ENCODE assay signal across 9 mouse cellular contexts in genomic region chr15:85709268-85709973, GRCm38 (mm10). TPM values are rescaled to one million over a fixed set of nuclear protein-coding genes. Genes with fewer than 3 reads are reported as not detected.
DNase-seq lines count a peak whose midpoint lies in the region; ATAC-seq and TF ChIP-seq lines count a peak whose summit lies in the region.
"Had no signal": no experiment of that assay in that cellular context is flagged by ENCODE, and none has a peak within 500 bp of the region (broad histone marks: within the 10 kb centered on the region; RNA-seq: fewer than 3 reads in every experiment).

No protein-coding gene starts in this region.

- H3K27ac ChIP-seq in embryonic facial prominence, embryonic 11.5 days (replicated peaks; ENCODE audit: low read depth, low read length) = no peak overlapping the region
- H3K27ac ChIP-seq in heart, adult 2 months = peak overlapping the region; percentile 86
- H3K27ac ChIP-seq in limb, embryonic 15.5 days = peak overlapping the region; percentile 69

- no peaks in the 10 kb centered on the region for H3K27me3 ChIP-seq in embryonic facial prominence, embryonic 11.5 days (ENCODE audit: control insufficient read depth, insufficient read depth, low read length)
- no peaks in the 10 kb centered on the region for H3K27me3 ChIP-seq in heart, adult 2 months (ENCODE audit: control insufficient read depth, insufficient read depth, low read length)
- no peaks in the 10 kb centered on the region; the same call in 1 of the 2 replicates for H3K27me3 ChIP-seq in limb, embryonic 15.5 days
- no peaks in the 10 kb centered on the region for H3K27me3 ChIP-seq in splenic B cell, adult 2 months (ENCODE audit: control insufficient read depth, insufficient read depth, low read length, poor library complexity, severe bottlenecking)

- peak; percentile 95 for TF ChIP-seq EP300 in heart, adult 2 months (IDR thresholded peaks at IDR 0.05; ENCODE audit: insufficient read depth, low read depth, low read length)

- H3K4me3 ChIP-seq in embryonic facial prominence, embryonic 11.5 days (ENCODE audit: low read depth, low read length) = no peak overlapping the region
- no peak overlapping the region for H3K4me3 ChIP-seq in heart, adult 2 months
- H3K4me3 ChIP-seq in limb, embryonic 15.5 days = no peak overlapping the region
- H3K4me3 ChIP-seq: erythroblast, embryonic 14.5 days had no signal

- H3K9ac ChIP-seq in embryonic facial prominence, embryonic 11.5 days (replicated peaks; ENCODE audit: low read length) = no peak overlapping the region
- peak overlapping the region; percentile 29 for H3K9ac ChIP-seq in heart, adult 2 months (ENCODE audit: low read depth, low read length)
- no peak overlapping the region for H3K9ac ChIP-seq in limb, embryonic 15.5 days

- intact Hi-C loops in heart, adult 2 months (cut with DNase I) = loop anchor here (1.0 to 10.0 kb wide), 4 partner anchors 37 to 235 kb away; no protein-coding TSS in a partner anchor

- no peaks in the 10 kb centered on the region for H3K36me3 ChIP-seq in embryonic facial prominence, embryonic 11.5 days (replicated peaks; ENCODE audit: control insufficient read depth, insufficient read depth, low read depth, low read length)
- H3K36me3 ChIP-seq in heart, adult 2 months (ENCODE audit: control insufficient read depth, insufficient read depth, low read length) = peaks cover 12% of the 10 kb centered on the region
- peaks cover 34% of the 10 kb centered on the region for H3K36me3 ChIP-seq in limb, embryonic 15.5 days
- peaks cover 5% of the 10 kb centered on the region; the same call in 1 of the 2 replicates for H3K36me3 ChIP-seq in splenic B cell, adult 2 months (ENCODE audit: control insufficient read depth, insufficient read depth, low read length, poor library complexity, severe bottlenecking)

- no peak; the same call in 1 of the 2 replicates for TF ChIP-seq CTCF in heart, adult 2 months (IDR thresholded peaks at IDR 0.05)

- 0 out of 2 replicates have a peak, but pooled peaks have one; percentile 8 for ATAC-seq in embryonic facial prominence, embryonic 11.5 days (replicated peaks; ENCODE audit: insufficient number of reproducible peaks, low FRiP score, low TSS enrichment, low read depth)
- ATAC-seq in limb, embryonic 15.5 days (ENCODE audit: insufficient number of reproducible peaks, low FRiP score, low TSS enrichment, low read depth) = no peak

- 41% methylated on average over 10 of the region's 10 CpGs for WGBS in embryonic facial prominence, embryonic 11.5 days
- 19% methylated on average over 10 of the region's 10 CpGs for WGBS in heart, adult 2 months
- 38% methylated on average over 10 of the region's 10 CpGs for WGBS in limb, embryonic 15.5 days

- no peaks in the 10 kb centered on the region for H3K79me2 ChIP-seq in heart, adult 2 months (replicated peaks; ENCODE audit: control insufficient read depth, insufficient read depth, low read length)

- peak; percentile 84 for DNase-seq in B cell, adult 2 months
- DNase-seq in adrenal gland, postnatal 36 days = peak; percentile 91 to 93
- peak; percentile 75 for DNase-seq in embryonic facial prominence, embryonic 11.5 days (ENCODE audit: low spot score)
- DNase-seq in heart, adult 2 months = peak; percentile 87 to 88
- peak; percentile 95 for DNase-seq in kidney, adult 9 months
- DNase-seq in natural killer cell, adult 2 months (ENCODE audit: low spot score in 2 of 2) = peak; percentile 62 to 73
- DNase-seq in splenic B cell, adult 2 months (ENCODE audit: low read depth, low spot score) = peak; percentile 82

- H3K4me1 ChIP-seq in embryonic facial prominence, embryonic 11.5 days (ENCODE audit: control insufficient read depth, insufficient read depth, low read length) = no peaks in the 10 kb centered on the region
- peaks cover 26% of the 10 kb centered on the region for H3K4me1 ChIP-seq in heart, adult 2 months (ENCODE audit: control insufficient read depth, insufficient read depth, low read length)
- H3K4me1 ChIP-seq in limb, embryonic 15.5 days = peaks cover 25% of the 10 kb centered on the region

- H3K9me3 ChIP-seq in embryonic facial prominence, embryonic 11.5 days (replicated peaks; ENCODE audit: control insufficient read depth, low read length) = no peaks in the 10 kb centered on the region
- no peaks in the 10 kb centered on the region for H3K9me3 ChIP-seq in limb, embryonic 15.5 days

- H3K4me2 ChIP-seq in embryonic facial prominence, embryonic 11.5 days (ENCODE audit: low read depth, low read length) = no peak overlapping the region
- no peak overlapping the region for H3K4me2 ChIP-seq in limb, embryonic 15.5 days

- 0 out of 2 replicates have a peak, but pooled peaks have one; percentile 24 for TF ChIP-seq POLR2A in heart, adult 2 months (IDR thresholded peaks at IDR 0.05; ENCODE audit: insufficient read depth, low read depth, low read length)

RNA-seq across cellular contexts. Expression of gene Ppara, which starts 25.4 kb away (rescaled TPM):
- total RNA-seq in adrenal gland, postnatal 36 days (2021) = 10 to 100 TPM; 23.9 to 38.5 TPM
- 0.28 and 1.4 TPM in 2 replicates for polyA plus RNA-seq in embryonic facial prominence, embryonic 11.5 days (2014; fragmentation: Nextera tagmentation; extraction: Ambion mirVana)
- total RNA-seq in heart, adult 2 months (2021) = 10 to 100 TPM; 53.1 to 60.7 TPM
- polyA plus RNA-seq in heart, adult 2 months (2012; rRNA removed) = 12.9 and 25.4 TPM in 2 replicates
- 1.7 and 4.8 TPM in 2 replicates for polyA plus RNA-seq in limb, embryonic 15.5 days (2015; fragmentation: Nextera tagmentation; extraction: Ambion mirVana)
- polyA plus RNA-seq: erythroblast, embryonic 14.5 days had no signal
